Mouse (Mus musculus) cortical plate, adult 2 months (tissue): ENCODE results near the gene Sfrp4.

ENCODE experiments used
- CTCF ChIP-seq: fragments of 200-500 bp; IDR thresholded peaks from 2 replicates; pipeline ENCODE4 v1.5.1; 2011; ENCODE audit warnings: mild to moderate bottlenecking, control low read depth, low read length; ENCODE audit not compliant: insufficient read depth; ENCODE audit errors: extremely low read depth
- POLR2A ChIP-seq: fragments of 200-500 bp; IDR thresholded peaks from 2 replicates; pipeline ENCODE4 v1.6.1; 2011; ENCODE audit warnings: mild to moderate bottlenecking, low read length, control low read depth; ENCODE audit not compliant: insufficient read depth; ENCODE audit errors: extremely low read depth

DNA sequence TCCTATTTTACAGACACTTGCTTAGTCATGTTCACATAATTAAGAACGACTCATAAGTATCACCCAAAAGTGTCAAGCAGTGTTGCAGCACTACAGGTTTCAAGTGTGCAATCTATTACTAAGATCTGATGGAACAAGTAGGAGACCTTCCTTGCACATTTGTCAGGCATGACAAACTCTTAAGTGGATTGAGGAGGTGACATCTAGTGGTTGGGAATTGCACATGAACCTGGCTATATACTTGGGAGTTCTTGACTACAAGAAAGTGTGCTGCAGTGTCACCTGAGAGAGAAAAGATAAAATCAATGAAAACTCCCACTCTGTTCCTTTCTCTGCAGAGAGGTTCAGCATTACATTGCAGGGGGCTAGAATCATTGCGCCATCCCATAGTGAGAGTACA lies 21.3 kb downstream of the Sfrp4 start:
- TF ChIP-seq POLR2A = no peak
- peak; percentile 30; the same call in 1 of the 2 replicates for TF ChIP-seq CTCF
